Mouse (Mus musculus): ENCODE measurements around the gene Zan.

GRCm38 (mm10) chr5:137481138-137481537, 4.3 kb upstream of the Zan start:
- TF ChIP-seq FOSL1 (IDR thresholded peaks at IDR 0.05; ENCODE audit: insufficient read depth, low read length, poor library complexity, severe bottlenecking): no peak
- TF ChIP-seq MAX (IDR thresholded peaks at IDR 0.05): no peak
- peak; percentile 37 for TF ChIP-seq CTCF (IDR thresholded peaks at IDR 0.05; ENCODE audit: control insufficient read depth, insufficient read depth, insufficient read length)
- no peak for TF ChIP-seq MYOG (IDR thresholded peaks at IDR 0.05; ENCODE audit: control insufficient read depth, extremely low read depth, insufficient read length)
- TF ChIP-seq CEBPB (IDR thresholded peaks at IDR 0.05; ENCODE audit: low read depth): no peak
